Mouse (Mus musculus) gastrocnemius, postnatal 14 days (tissue): ENCODE data around the gene Hsd17b11. TPM values are rescaled to one million over a fixed set of nuclear protein-coding genes. Genes with fewer than 3 reads are reported as not detected.
"Not testable (repeated sequence)": the region's sequence is repeated elsewhere in the genome, so short reads cannot be mapped to it uniquely, and the experiment has no call there.

Source experiments
- DNase-seq: peaks from one replicate; pipeline ENCODE4 v3.0.0; 2021; ENCODE audit warnings: mixed read lengths
- intact Hi-C: fragments of 180-260 bp; cut with DNase I; formaldehyde crosslinking; loops from one replicate; pipeline ENCODE4 v1.15.1; 2025; ENCODE audit warnings: low total_unique reads
- total RNA-seq, 2 experiments: library from RNA; stranded (reverse); gene quantifications; 2 replicates each; pipeline ENCODE4 v1.2.3; 2021

Gene Hsd17b11
- total RNA-seq, 2 experiments from 2014 or later: 13.7 to 14.1 TPM

- no peak for DNase-seq
- intact Hi-C loops: loop anchor here (5.0 kb wide), 1 partner anchor 37 kb away; no protein-coding TSS in a partner anchor
Observed at GRCm38 (mm10) chr5:104039154-104039932, 17.6 kb upstream of the Hsd17b11 start.

GRCm38 (mm10) chr5:104036686-104037085, 15.0 kb upstream of the Hsd17b11 start:
- intact Hi-C loops: loop anchor here (5.0 kb wide), 1 partner anchor 34 kb away; no protein-coding TSS in a partner anchor
- DNase-seq: no peak

- intact Hi-C loops: loop anchor here (5.0 kb wide), 1 partner anchor 34 kb away; no protein-coding TSS in a partner anchor
- no peak for DNase-seq
Observed at GRCm38 (mm10) chr5:104035824-104036223, 14.1 kb upstream of the Hsd17b11 start.

GRCm38 (mm10) chr5:104035066-104035465, 13.3 kb upstream of the Hsd17b11 start:
- intact Hi-C loops: loop anchor here (5.0 kb wide), 1 partner anchor 33 kb away; no protein-coding TSS in a partner anchor
- no peak for DNase-seq

GRCm38 (mm10) chr5:104032434-104033097, 10.8 kb upstream of the Hsd17b11 start:
- DNase-seq: no peak
- intact Hi-C loops: no loop called here

GRCm38 (mm10) chr5:104025245-104025854, 3.6 kb upstream of the Hsd17b11 start:
- no peak for DNase-seq
- intact Hi-C loops: no loop called here

GRCm38 (mm10) chr5:104024762-104025161, 3.0 kb upstream of the Hsd17b11 start:
- intact Hi-C loops: no loop called here
- DNase-seq: no peak

GRCm38 (mm10) chr5:104024193-104024592, 2.5 kb upstream of the Hsd17b11 start:
- intact Hi-C loops, DNase-seq: not testable (repeated sequence)

- no peak for DNase-seq
- intact Hi-C loops: no loop called here
Observed at GRCm38 (mm10) chr5:104023289-104024020, 1.7 kb upstream of the Hsd17b11 start.

- DNase-seq: no peak
- intact Hi-C loops: no loop called here
Observed at GRCm38 (mm10) chr5:104022558-104022957, 839 bp upstream of the Hsd17b11 start.

GRCm38 (mm10) chr5:104011419-104011818, 10.3 kb downstream of the Hsd17b11 start:
- no peak for DNase-seq
- intact Hi-C loops: no loop called here

- DNase-seq: no peak
- intact Hi-C loops: no loop called here
Observed at GRCm38 (mm10) chr5:104010261-104010660, 11.5 kb downstream of the Hsd17b11 start.

- no peak for DNase-seq
- intact Hi-C loops: loop anchor here (10.0 kb wide), 1 partner anchor 325 kb away; no protein-coding TSS in a partner anchor
Observed at GRCm38 (mm10) chr5:104009421-104009820, 12.3 kb downstream of the Hsd17b11 start.

GRCm38 (mm10) chr5:104007801-104008200, 13.9 kb downstream of the Hsd17b11 start:
- intact Hi-C loops: loop anchor here (10.0 kb wide), 1 partner anchor 327 kb away; no protein-coding TSS in a partner anchor
- no peak for DNase-seq

- DNase-seq: no peak
- intact Hi-C loops: loop anchor here (10.0 kb wide), 1 partner anchor 328 kb away; no protein-coding TSS in a partner anchor
Observed at GRCm38 (mm10) chr5:104006811-104007210, 14.9 kb downstream of the Hsd17b11 start.

- no peak for DNase-seq
- intact Hi-C loops: loop anchor here (5.0 to 10.0 kb wide), 2 partner anchors 33 to 331 kb away; no protein-coding TSS in a partner anchor
Observed at GRCm38 (mm10) chr5:104003955-104004354, 17.8 kb downstream of the Hsd17b11 start.

GRCm38 (mm10) chr5:104003256-104003931, 18.3 kb downstream of the Hsd17b11 start:
- no peak for DNase-seq
- intact Hi-C loops: loop anchor here (5.0 to 10.0 kb wide), 2 partner anchors 34 to 331 kb away; no protein-coding TSS in a partner anchor

GRCm38 (mm10) chr5:104002549-104003255, 19.0 kb downstream of the Hsd17b11 start:
- no peak for DNase-seq
- intact Hi-C loops: loop anchor here (5.0 to 10.0 kb wide), 2 partner anchors 35 to 332 kb away; no protein-coding TSS in a partner anchor
